Mouse (Mus musculus) G1E (cell line): ENCODE data around the gene Sema3e.

Experiments used
- CTCF ChIP-seq: IDR thresholded peaks from 2 replicates; pipeline ENCODE4 v1.5.1; 2012; ENCODE audit warnings: low read depth, low read length, inconsistent platforms, mixed read lengths
- GATA1 ChIP-seq: IDR thresholded peaks from 2 replicates; pipeline ENCODE4 v1.6.1; 2012; ENCODE audit warnings: borderline replicate concordance, low read length, inconsistent platforms, mixed read lengths
- GATA2 ChIP-seq: IDR thresholded peaks from 2 replicates; pipeline ENCODE4 v1.6.1; 2012; ENCODE audit warnings: low read depth, low read length, inconsistent platforms, borderline replicate concordance
- POLR2AphosphoS5 ChIP-seq: IDR thresholded peaks from 2 replicates; pipeline ENCODE4 v1.6.1; 2012; ENCODE audit warnings: low read depth, low read length, inconsistent platforms; ENCODE audit not compliant: insufficient replicate concordance
- TAL1 ChIP-seq: conservative IDR thresholded peaks from 2 replicates; pipeline ENCODE4 v1.6.1; 2012; ENCODE audit warnings: low read depth, low read length, inconsistent platforms, mixed read lengths

DNA sequence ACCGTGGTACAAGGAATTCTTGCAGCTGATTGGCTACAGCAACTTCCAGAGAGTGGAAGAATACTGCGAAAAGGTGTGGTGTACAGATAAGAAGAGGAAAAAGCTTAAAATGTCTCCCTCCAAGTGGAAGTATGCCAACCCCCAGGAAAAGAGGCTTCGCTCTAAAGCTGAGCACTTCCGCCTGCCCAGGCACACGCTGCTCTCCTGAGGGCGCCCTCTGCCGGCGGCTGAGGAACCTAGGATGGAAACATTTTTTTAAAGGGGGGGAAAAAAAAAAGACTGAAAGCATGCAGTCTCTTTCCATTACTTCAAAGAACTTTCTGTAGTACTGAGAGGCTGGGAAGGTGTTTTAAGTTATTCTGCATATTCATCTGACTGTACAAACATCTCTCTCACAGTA, 227.5 kb downstream of the Sema3e start:
- TF ChIP-seq CTCF (no peak), TAL1 (no peak), GATA1 (no peak), POLR2AphosphoS5 (no peak), GATA2 (no peak)
